Mouse (Mus musculus): ENCODE results near the gene Iglon5.

Iglon5 gene

DNA sequence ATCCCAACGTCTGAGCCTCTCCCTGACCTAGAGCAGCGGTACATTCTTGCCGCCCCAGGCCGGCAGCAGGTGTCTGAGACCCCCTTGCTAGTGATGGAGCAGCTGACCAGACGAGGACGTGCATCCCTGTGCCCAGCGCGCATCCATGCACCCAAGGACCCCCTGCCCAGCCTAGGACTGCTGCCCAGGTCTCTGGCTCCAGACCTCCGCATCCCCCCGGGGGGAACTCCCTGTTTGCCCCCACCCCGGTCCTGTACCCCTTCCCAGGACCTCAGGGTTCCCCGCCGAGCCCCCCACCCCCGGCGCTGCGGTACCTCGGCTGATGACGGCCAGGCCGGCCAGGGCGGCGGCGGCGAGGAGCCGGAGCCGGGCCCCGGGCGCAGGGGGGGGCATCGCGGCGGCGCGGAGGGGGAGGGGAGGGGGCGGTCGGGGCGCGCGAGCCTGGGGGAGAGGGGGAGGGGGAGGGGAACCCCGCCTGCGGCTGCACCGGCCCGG, at the start of gene Iglon5:
TSS of gene Iglon5 (minus strand) at position 445 of the 495 bp plus-strand sequence.
- no peak for DNase-seq (ENCODE audit: low read depth, low spot score)

DNA sequence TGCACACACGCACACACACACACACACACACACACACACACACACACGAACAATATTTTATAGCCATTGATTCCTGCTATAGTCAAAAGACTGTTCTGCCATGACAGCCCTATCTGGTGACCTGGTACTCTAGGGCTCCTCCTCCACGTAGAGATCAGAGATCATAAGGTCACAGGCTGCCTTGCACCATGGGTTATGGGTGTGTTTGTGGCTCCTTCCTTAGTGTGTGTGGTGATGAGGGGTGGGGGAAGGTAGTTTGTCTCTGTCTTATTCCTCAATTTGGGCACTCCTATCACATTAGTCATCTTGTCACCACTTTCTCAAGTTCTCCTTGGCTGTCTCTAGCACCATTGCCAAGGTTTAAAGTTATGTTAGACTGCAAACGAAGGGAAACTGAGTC, 48.6 kb upstream of the Iglon5 start:
- DNase-seq (ENCODE audit: low read depth, low spot score) = no peak

DNA sequence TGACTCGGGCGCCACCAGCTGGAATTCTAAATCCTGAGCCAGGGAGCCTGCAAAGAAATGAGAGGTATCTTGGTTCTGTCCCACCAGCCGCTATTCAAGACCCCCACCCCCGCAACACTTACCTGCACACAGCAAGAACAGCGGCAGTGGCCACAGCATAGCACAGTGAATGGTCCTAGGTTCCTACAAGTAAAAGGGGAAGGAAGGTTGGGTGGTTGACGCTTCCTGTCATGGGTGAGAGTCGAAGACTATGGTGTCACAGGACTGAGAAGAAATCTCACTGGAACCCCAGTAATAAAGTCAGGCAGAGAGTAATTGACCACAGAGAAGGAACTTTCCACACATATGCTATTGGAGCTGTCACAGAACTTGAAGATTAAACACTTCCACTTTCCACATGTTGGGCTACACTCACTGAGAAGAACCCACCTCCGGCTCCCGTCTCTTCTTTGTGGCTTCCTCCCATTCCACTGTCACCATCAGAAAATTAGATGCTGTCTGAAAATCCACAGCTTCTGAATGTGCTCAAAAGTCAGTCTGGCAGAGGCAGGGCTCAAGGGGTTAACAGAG, 43.1 kb upstream of the Iglon5 start:
- DNase-seq (ENCODE audit: low read depth, low spot score) = no peak

DNA sequence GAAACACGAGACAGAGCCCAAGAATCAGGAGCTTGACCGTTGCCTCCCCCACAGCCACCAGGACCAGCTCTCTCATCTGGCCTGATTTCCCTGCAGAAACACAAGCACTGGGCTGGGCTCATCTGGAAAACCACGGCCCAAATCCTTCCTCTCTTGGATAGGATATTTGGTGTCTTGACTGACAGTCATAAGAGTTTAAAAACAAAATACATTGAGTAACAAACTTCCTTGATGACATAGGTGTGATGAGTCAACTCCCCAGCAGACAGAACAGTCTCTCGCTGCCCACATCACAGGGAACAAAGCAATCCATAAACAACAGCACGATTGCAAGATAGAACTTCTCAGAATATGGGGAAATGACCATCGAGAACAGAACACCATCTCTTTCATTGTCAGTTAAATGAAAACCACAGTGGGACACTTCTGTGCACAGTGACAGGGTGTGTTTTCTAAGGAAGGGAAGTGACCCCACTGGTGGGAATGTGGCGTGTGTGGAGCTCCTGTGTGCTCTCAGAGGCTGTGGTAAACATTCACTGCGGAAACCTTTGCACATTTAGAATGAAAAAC, 40.4 kb upstream of the Iglon5 start:
- DNase-seq (ENCODE audit: low read depth, low spot score) = no peak

DNA sequence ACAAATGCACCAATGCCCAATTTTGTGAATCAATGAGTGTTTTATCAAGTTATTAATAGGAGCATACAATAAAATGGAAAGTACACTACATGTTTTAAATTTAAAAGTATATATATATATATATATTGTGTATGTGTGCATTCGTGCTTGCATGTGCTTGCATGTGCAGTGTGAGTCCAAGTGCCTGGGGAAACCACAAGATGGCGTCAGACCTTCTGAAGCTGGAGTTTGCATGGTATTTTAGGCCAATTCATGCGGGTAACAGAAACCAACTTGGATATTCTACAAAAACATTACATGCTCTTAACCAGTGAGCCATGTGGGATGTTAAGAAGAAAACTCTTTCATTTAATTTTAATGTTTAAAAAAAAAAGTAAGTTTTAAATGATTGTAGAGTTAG, 35.4 kb upstream of the Iglon5 start:
- DNase-seq (ENCODE audit: low read depth, low spot score) = no peak

- no peak for DNase-seq (ENCODE audit: low read depth, low spot score)
Measured at GRCm38 (mm10) chr7:43522776-43523175, 32.9 kb upstream of the Iglon5 start.

DNA sequence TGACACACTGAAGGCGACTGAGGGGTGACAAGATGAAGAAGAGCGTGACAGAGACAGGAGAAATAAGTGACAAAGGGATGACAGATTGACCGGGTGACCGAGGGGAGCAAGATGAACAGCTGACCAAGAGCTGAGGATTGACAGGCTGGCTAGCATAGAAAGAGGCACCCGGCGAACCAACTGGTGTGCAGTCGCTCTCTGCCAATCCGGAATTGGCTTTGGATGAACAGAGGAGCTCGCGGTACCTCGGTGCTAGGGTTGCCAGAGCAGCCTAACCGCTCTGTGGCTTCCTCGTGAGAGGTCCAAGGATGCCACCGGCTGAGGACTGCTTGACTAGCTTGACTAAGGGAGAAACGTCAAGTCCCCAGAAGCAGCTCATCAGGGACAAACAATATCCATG, 28.5 kb upstream of the Iglon5 start:
- no peak for DNase-seq (ENCODE audit: low read depth, low spot score)

GRCm38 (mm10) chr7:43515076-43515475, 25.2 kb upstream of the Iglon5 start:
- DNase-seq (ENCODE audit: low read depth, low spot score) = no peak

GRCm38 (mm10) chr7:43512519-43512918, 22.6 kb upstream of the Iglon5 start:
- DNase-seq (ENCODE audit: low read depth, low spot score) = no peak

DNA sequence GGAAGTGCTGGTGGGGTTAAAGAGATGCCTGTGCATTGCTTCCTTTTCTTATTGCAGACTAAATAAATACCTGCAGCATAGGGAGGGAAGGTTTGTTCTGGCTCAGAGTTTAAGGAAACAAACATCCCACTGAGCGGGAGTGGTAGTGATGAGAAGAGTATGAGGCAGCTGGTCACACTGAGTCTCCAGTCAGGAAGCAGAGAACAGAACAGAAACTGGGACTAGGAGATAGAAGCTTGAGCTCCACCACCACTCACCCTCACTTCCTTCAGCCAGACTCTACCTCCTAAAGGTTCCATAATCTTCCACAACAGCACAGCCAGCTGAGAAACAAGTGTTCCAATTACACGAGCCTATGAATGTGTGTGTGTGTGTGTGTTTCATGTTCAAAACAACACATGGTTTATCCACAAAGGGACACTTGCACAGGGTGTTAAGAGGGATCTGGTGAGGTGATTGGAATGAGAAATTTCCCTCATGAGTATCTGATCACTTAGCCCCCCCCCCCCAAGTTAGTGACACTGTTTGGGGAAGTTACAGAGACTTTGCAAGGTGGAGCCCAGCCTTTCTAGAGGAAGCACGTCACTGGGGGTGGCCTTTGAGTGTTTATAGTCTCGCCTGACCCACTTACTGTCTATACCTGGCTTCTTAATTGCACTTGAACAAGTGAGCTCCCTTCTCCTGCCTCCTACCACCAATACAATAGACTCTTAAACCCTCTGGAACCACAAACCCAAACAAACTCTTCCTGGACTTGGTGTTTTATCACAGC, 22.0 kb upstream of the Iglon5 start:
- DNase-seq (ENCODE audit: low read depth, low spot score) = no peak

DNA sequence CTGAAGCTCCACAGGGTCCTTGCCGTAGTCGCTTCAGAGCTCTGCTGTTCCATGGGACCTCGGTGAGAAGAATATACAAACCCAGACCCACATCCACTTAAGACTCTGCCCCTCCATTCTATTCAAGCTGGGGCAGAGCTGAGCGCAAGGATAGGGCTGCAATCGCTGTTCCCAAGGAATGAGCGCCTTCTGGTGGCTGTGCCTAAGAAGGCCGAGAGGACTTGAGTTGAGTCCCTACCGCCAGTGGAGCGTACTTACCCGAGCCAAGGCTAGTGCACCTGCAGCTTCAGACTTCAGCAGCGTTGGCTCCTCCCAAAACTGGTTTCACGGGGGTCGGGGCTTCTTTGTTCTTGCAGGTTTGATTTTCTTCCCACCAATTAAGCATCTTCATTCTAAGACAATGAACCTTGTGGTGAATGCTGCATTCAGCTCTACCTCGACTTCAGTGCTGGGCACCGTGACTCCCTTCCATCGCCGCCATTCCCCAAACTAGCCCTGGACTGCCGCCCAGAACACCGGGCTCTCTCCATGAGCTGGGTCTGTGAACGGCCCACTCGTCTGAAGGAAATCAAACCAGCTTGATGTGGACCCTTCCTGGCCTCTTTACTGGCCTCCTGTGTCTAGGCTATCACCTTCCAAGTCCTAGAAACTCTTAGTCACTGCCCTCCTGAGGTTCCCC, 5.6 kb upstream of the Iglon5 start:
- peak; percentile 60 for DNase-seq (ENCODE audit: low read depth, low spot score)

DNA sequence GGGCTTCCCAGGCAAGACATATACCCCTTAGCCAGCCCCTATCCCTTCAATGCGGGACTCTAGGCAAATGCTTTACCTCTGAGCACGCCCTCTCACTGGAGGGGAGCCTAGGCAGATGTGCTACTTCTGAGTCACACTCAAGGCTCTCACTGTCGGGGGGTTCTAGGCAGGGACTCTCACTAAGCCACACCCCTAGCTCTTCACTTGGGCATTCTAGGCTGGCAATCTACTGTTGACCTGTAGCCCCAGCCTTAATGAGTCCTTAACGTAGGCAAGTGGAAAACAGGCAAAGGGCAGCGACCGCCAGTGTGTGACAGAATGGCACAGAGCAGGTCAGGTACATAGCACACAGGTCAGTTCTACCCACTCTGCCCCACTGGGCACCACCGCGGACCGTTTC, 986 bp upstream of the Iglon5 start:
- DNase-seq (ENCODE audit: low read depth, low spot score) = no peak

DNA sequence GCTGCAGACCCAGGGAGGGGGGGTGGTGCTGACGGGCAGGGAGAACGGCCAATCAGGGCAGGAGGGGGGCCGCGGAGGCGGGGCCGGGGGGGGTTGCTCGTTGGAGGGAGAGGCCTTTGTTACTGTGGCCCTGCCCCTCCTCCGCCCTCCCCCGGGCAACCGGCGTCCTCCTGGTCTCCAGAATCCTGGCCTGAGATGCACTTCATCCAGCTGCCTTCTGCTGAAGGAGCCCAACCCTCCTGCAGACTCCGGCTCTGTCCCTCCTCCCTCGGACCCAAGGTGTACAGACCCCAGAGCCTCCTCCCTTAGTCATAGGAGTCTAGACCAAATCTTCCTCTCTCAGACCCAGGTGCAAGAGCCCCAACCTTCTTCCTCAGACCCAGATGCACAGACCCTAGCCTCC, 308 bp upstream of the Iglon5 start:
- DNase-seq (ENCODE audit: low read depth, low spot score) = peak; percentile 72

DNA sequence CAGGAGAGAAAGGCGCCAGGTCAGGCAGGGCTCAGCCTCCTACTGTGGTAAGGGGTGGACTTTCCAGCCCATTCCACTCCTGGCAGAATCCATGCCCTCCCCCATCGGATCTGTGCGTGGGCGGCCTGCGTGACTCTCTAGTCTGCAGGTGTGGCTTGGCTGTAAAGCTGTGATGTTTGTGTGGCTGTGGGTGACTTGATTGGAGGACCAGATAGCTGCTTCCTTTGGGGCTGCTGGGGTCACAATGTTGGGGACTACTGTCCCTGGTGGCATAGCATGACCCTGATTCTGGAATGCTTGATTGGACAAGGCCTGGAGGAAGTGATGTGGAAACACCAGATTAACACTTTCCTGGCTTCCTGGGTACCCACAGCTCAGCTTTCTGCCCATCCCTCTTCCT, 1.2 kb downstream of the Iglon5 start:
- no peak for DNase-seq (ENCODE audit: low read depth, low spot score)

DNA sequence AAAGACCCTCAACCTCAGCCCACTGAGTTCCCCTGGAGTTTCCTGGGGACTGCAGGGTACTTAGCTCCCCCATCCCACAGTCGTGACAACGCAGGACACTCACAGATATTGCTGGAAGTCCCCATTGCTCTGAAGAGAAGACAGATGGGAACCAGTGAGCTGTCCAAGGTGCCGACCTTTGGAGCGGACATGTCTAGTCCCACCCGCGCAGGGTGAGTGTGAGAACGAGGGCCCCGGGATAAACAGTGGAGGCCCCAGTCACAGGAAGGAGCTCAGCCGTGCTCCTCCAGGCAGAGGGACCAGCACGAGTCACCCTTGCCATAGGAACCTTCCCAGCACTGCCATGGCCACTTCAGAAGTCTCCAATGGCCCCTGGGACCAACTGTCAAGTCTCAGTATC, 6.6 kb downstream of the Iglon5 start:
- DNase-seq (ENCODE audit: low read depth, low spot score) = no peak

DNA sequence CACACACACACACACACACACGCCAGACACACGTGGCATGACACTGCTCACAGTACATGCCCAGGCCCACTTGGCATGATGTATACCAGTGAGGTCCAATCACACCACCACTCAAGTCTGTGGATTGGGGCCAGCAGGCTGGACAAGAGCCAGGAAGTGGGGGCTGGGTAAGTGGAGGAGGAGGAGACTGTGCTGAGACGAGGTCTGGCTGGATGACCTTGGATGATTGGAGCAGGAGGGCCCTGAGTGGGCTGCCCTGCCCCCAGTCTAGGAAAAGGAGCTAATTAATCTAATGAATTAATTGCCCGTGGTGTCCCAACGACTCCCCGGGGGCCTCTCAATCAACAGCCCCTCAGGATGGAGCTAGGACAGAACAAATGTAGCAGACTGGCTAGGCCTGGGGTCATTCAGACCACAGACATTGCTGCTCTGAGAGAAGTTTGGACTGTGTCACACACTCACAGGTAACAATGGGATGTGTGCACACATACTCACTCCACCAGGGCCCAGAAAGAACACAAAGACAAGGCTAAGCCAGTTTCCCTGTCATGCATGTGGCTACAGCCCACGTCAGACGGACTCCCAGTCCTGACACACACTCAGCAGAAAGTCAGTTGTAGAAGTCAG, 7.7 kb downstream of the Iglon5 start:
- peak; percentile 34 for DNase-seq (ENCODE audit: low read depth, low spot score)

DNA sequence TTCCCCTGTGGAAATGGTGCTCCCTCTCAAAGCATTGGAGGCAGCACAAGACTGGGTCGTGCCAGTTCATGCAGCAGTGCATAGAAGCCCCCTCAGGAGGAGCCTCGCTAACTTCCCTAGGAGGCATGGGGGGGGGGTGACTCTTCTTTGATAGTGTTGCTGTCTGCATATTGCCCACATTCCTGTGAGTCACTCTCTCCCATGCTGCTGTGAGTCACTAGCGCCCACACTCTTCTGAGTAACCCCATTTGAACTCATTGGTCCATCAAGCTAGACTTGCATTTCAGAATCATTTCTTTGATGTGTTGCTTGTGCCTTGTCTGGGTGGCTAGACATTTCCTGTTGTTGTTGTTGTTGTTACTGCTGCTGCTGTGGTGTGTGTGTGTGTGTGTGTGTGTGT, 8.7 kb downstream of the Iglon5 start:
- no peak for DNase-seq (ENCODE audit: low read depth, low spot score)

DNA sequence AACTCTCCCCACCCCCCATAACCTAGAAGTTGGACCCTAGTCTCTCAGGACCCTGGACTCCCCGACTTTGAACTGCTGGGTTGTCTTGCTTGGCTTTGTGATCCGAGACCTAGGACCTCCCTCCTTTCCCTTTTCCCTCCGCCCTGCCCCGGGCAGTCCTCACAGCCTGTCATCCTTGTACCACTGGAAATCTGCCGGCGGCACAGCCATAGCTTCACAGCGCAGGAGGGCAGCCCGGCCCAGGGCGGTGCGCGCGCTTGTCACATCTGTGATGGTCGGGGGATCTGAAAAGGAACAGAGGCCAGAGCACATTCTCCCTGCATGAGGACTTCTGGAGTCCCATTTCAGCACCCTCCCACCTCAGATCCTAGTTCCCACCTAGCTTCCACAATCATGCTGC, 13.5 kb downstream of the Iglon5 start:
- peak; percentile 19 for DNase-seq (ENCODE audit: low read depth, low spot score)

GRCm38 (mm10) chr7:43475706-43476105, 14.2 kb downstream of the Iglon5 start:
- DNase-seq (ENCODE audit: low read depth, low spot score) = no peak

DNA sequence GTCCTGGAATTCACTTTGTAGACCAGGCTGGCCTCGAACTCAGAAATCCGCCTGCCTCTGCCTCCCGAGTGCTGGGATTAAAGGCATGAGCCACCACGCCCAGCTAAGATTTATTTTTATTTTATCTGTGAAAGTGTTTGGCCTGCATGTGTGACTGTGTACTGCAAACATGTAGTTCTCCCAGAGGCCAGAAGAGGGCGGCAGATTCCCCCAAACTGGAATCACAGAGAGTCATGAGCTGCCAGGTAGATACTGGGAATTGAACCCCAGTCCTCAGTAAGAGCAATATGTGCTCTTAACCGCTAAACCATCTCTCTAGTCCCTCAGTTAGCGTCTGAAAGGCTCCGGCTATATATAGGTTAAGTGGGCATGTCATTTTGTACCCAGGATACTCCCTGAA, 19.5 kb downstream of the Iglon5 start:
- DNase-seq (ENCODE audit: low read depth, low spot score) = peak; percentile 55

GRCm38 (mm10) chr7:43466099-43466694, 23.7 kb downstream of the Iglon5 start:
- peak; percentile 83 for DNase-seq (ENCODE audit: low read depth, low spot score)

Data from mesoderm, embryonic 11.5 days (tissue).